Mouse (Mus musculus) midbrain, embryonic 13.5 days (tissue): ENCODE results near the gene Morn3. TPM values are rescaled to one million over a fixed set of nuclear protein-coding genes. Genes with fewer than 3 reads are reported as not detected.
A peak's percentile ranks its signal among the peaks of the same experiment; 100 is the strongest.

Experiments used
- ATAC-seq: fragments of 200-750 bp; cut with Nextera tagmentation; 2 replicates; pipeline ENCODE4 v1.8.0; 2017; ENCODE audit warnings: mild to moderate bottlenecking, moderate TSS enrichment, moderate library complexity
- H3K27ac ChIP-seq: fragments of 300-500 bp; sonication (generic); 2 replicates; pipeline ENCODE4 v1.5.1; 2015; ENCODE audit warnings: inconsistent platforms, mild to moderate bottlenecking, moderate library complexity
- H3K27me3 ChIP-seq: fragments of 300-500 bp; sonication (generic); 2 replicates; pipeline ENCODE4 v1.6.1; 2015; ENCODE audit warnings: mild to moderate bottlenecking, inconsistent platforms
- H3K36me3 ChIP-seq: fragments of 300-500 bp; sonication (generic); 2 replicates; pipeline ENCODE4 v1.6.1; 2015; ENCODE audit warnings: mild to moderate bottlenecking, inconsistent platforms
- H3K4me1 ChIP-seq: fragments of 300-500 bp; sonication (generic); replicated peaks from 2 replicates; pipeline ENCODE4 v1.6.1; 2015; ENCODE audit warnings: inconsistent platforms
- H3K4me2 ChIP-seq: fragments of 300-500 bp; sonication (generic); replicated peaks from 2 replicates; pipeline ENCODE4 v1.6.1; 2015; ENCODE audit warnings: moderate library complexity, mild to moderate bottlenecking, inconsistent platforms
- H3K4me3 ChIP-seq: fragments of 300-500 bp; sonication (generic); replicated peaks from 2 replicates; pipeline ENCODE4 v1.5.1; 2015; ENCODE audit warnings: mild to moderate bottlenecking, inconsistent platforms
- H3K9ac ChIP-seq: fragments of 300-500 bp; sonication (generic); replicated peaks from 2 replicates; pipeline ENCODE4 v1.6.1; 2015; ENCODE audit warnings: mild to moderate bottlenecking, inconsistent platforms
- H3K9me3 ChIP-seq: fragments of 300-500 bp; sonication (generic); 2 replicates; pipeline ENCODE4 v1.6.1; 2016; ENCODE audit warnings: mild to moderate bottlenecking, inconsistent platforms
- WGBS: fragments of 180-500 bp; shearing (Covaris S2); methylation state at CpG from one replicate; pipeline ENCODE4 v1.1.7; 2015; 5-methylcytosine and 5-hydroxymethylcytosine counted together
- polyA plus RNA-seq: library from polyadenylated mRNA; unstranded; fragments of >200 nt; fragmentation: Nextera tagmentation; extraction: Ambion mirVana; gene quantifications from 2 replicates; pipeline ENCODE4 v1.2.1, GENCODE M21; 2015

Gene Morn3
- polyA plus RNA-seq, 1 experiment from 2014 or later: 0.32 TPM

- ATAC-seq: no peak
- Histone ChIP-seq H3K4me3 (no peak overlapping the region), H3K27ac (no peak overlapping the region), H3K9me3 (no peaks in the 10 kb centered on the region), H3K27me3 (no peaks in the 10 kb centered on the region), H3K4me2 (no peak overlapping the region), H3K9ac (no peak overlapping the region), H3K4me1 (0 out of 2 replicates have a peak, but pooled peaks cover 6% of the 10 kb centered on the region), H3K36me3 (no peaks in the 10 kb centered on the region)
- WGBS: 89% methylated on average over 18 of the region's 18 CpGs
Observed at GRCm38 (mm10) chr5:122997205-122998204, 49.3 kb downstream of the Morn3 start.

- Histone ChIP-seq H3K9ac (no peak overlapping the region), H3K4me1 (peaks cover 24% of the 10 kb centered on the region), H3K4me2 (no peak overlapping the region), H3K27ac (no peak overlapping the region), H3K4me3 (no peak overlapping the region), H3K36me3 (no peaks in the 10 kb centered on the region), H3K27me3 (no peaks in the 10 kb centered on the region), H3K9me3 (no peaks in the 10 kb centered on the region)
- 0% methylated on average over 1 of the region's 1 CpGs for WGBS
- ATAC-seq: no peak
Observed at GRCm38 (mm10) chr5:122994910-122995309, 51.9 kb downstream of the Morn3 start.

- H3K9ac ChIP-seq: no peak overlapping the region
- H3K27ac ChIP-seq: no peak overlapping the region
- no peaks in the 10 kb centered on the region for H3K36me3 ChIP-seq
- no peak overlapping the region for H3K4me3 ChIP-seq
- H3K4me1 ChIP-seq: peaks cover 29% of the 10 kb centered on the region
- no peaks in the 10 kb centered on the region for H3K9me3 ChIP-seq
- H3K4me2 ChIP-seq: no peak overlapping the region; the same call in 1 of the 2 replicates
- 10% methylated on average over 5 of the region's 5 CpGs for WGBS
- ATAC-seq: peak; percentile 80
- H3K27me3 ChIP-seq: no peaks in the 10 kb centered on the region
Observed at GRCm38 (mm10) chr5:122994303-122994846, 52.4 kb downstream of the Morn3 start.

GRCm38 (mm10) chr5:122993811-122994210 is 53.0 kb downstream of the Morn3 start:
- no peak overlapping the region for H3K9ac ChIP-seq
- H3K9me3 ChIP-seq: no peaks in the 10 kb centered on the region
- peaks cover 30% of the 10 kb centered on the region for H3K4me1 ChIP-seq
- no peak overlapping the region for H3K27ac ChIP-seq
- no peaks in the 10 kb centered on the region for H3K27me3 ChIP-seq
- WGBS: 51% methylated on average over 2 of the region's 2 CpGs
- H3K36me3 ChIP-seq: no peaks in the 10 kb centered on the region
- ATAC-seq: no peak
- no peak overlapping the region for H3K4me2 ChIP-seq
- no peak overlapping the region for H3K4me3 ChIP-seq

DNA sequence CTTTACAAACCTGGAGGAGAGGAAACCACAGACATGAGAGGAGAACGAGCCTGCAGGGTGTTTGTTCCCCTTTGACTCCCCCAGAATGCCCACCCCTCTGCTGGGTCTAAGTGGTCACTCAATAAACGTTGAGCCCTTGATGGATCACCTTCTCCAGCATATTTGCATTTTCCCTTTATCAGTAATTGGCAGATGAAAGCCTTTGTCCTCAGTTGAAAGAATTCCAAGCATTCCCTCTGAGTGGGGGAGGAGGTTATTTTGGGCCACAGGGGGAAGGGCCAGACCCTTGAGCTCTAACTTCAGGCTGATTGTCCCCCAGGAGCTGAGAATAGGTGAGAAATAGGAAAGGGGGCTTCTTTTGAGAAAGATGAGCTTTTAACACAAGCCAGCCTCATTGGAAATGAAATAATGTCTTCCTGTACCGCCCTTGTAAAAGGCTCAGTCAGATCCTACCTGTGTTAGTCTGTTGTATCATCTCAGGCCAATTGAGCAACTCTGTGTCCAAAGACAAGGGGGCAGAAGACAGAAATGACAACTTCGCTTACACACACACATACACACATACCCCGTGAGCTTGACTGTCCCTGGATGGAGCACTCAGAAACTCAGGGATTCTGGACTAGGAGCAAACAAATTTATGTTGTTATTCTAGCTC is 55.3 kb downstream of the Morn3 start:
- Histone ChIP-seq H3K9ac (peak overlapping the region; percentile 49; the same call in 1 of the 2 replicates), H3K27me3 (0 out of 2 replicates have a peak, but pooled peaks cover 2% of the 10 kb centered on the region), H3K4me2 (peak overlapping the region; percentile 99), H3K36me3 (no peaks in the 10 kb centered on the region), H3K4me1 (peaks cover 47% of the 10 kb centered on the region), H3K4me3 (no peak overlapping the region), H3K27ac (no peak overlapping the region), H3K9me3 (no peaks in the 10 kb centered on the region)
- WGBS: 31% methylated on average over 5 of the region's 5 CpGs
- ATAC-seq: no peak

GRCm38 (mm10) chr5:122990411-122991160 is 56.2 kb downstream of the Morn3 start:
- Histone ChIP-seq H3K27ac (peak overlapping the region; percentile 84; the same call in 1 of the 2 replicates), H3K4me2 (peak overlapping the region; percentile 99), H3K9ac (peak overlapping the region; percentile 49), H3K4me3 (peak overlapping the region; percentile 68), H3K4me1 (peaks cover 55% of the 10 kb centered on the region), H3K27me3 (0 out of 2 replicates have a peak, but pooled peaks cover 2% of the 10 kb centered on the region), H3K9me3 (no peaks in the 10 kb centered on the region), H3K36me3 (no peaks in the 10 kb centered on the region)
- 7% methylated on average over 16 of the region's 16 CpGs for WGBS
- ATAC-seq: no peak

- H3K4me1 ChIP-seq: peaks cover 60% of the 10 kb centered on the region
- no peaks in the 10 kb centered on the region for H3K36me3 ChIP-seq
- 2% methylated on average over 15 of the region's 15 CpGs for WGBS
- peak within 1 kb of the TSS; percentile 84 for H3K27ac ChIP-seq
- peak; percentile 48; the same call in 1 of the 2 replicates for ATAC-seq
- no peaks in the 10 kb centered on the region for H3K9me3 ChIP-seq
- 0 out of 2 replicates have a peak, but pooled peaks cover 2% of the 10 kb centered on the region for H3K27me3 ChIP-seq
- peak within 1 kb of the TSS; percentile 82 for H3K9ac ChIP-seq
- H3K4me3 ChIP-seq: peak within 1 kb of the TSS; percentile 68
- peak within 1 kb of the TSS; percentile 99 for H3K4me2 ChIP-seq
Observed at GRCm38 (mm10) chr5:122989551-122990330, 57.1 kb downstream of the Morn3 start, which contains the start of gene Kdm2b. Kdm2b (minus strand) TSS chr5:122989823.

GRCm38 (mm10) chr5:122989001-122989525 is 57.8 kb downstream of the Morn3 start:
- H3K9ac ChIP-seq: peak overlapping the region; percentile 82
- peak; percentile 70 for ATAC-seq
- peak overlapping the region; percentile 99 for H3K4me2 ChIP-seq
- under 1% methylated on average over 25 of the region's 39 CpGs for WGBS
- H3K9me3 ChIP-seq: no peaks in the 10 kb centered on the region
- H3K4me3 ChIP-seq: peak overlapping the region; percentile 68
- peak overlapping the region; percentile 84 for H3K27ac ChIP-seq
- no peaks in the 10 kb centered on the region for H3K36me3 ChIP-seq
- peaks cover 61% of the 10 kb centered on the region for H3K4me1 ChIP-seq
- H3K27me3 ChIP-seq: 0 out of 2 replicates have a peak, but pooled peaks cover 2% of the 10 kb centered on the region

DNA sequence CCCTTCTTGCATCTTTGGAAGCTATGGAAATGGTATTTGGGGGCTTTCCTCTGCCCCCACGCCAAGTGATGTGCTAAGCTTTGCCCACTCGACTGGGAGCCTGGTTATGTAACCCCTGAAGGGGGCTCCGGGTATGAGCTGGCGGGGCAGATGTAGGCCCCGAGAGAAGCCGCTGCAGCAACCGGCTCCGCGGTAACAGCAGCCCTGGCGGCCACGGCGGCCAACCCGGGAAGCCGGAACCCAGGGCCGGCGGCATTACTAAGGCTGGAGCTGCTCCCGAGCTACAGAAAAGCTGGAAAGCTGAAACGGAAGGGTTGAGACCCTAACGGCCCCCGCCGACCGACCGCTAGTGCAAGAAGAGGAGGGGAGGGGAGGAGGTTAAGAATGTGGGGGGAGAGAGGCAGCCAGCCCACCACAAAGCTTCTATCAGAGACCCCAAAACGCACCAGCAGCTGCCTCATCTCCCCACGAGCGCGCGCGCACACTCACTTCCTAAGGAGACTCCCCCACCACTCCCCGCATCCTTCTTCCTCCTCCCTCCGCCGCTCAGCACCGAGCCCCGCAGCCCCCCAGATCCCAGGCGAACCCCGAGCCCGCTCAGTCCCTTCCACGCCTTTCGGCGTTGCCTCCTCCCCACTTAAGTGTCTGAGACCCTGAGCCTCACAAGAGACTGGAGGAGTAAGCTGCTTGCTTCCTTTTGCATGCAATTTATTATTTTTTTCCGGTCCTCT is 58.6 kb downstream of the Morn3 start:
- under 1% methylated on average over 41 of the region's 41 CpGs for WGBS
- Histone ChIP-seq H3K27ac (peak overlapping the region; percentile 76), H3K4me1 (peaks cover 61% of the 10 kb centered on the region), H3K9me3 (no peaks in the 10 kb centered on the region), H3K9ac (peak overlapping the region; percentile 82), H3K27me3 (0 out of 2 replicates have a peak, but pooled peaks cover 2% of the 10 kb centered on the region), H3K4me2 (peak overlapping the region; percentile 99), H3K36me3 (no peaks in the 10 kb centered on the region), H3K4me3 (peak overlapping the region; percentile 68)
- peak; percentile 41 for ATAC-seq
